Mouse (Mus musculus) C2C12 (cell line): ENCODE measurements at regions not wholly inside any gene's neighbourhood (a gene's known extent, or its start where the extent isn't known, plus 50 kb on each side); places are given as distances from the start of the nearest gene placed in this dataset.

Source experiments
- CEBPB ChIP-seq: IDR thresholded peaks from one replicate; pipeline ENCODE4 v1.6.1; 2011; ENCODE audit warnings: low read depth, mild to moderate bottlenecking, control low read depth, moderate library complexity
- CTCF ChIP-seq: IDR thresholded peaks from one replicate; pipeline ENCODE4 v1.5.1; 2011; ENCODE audit not compliant: control insufficient read depth, insufficient read depth, insufficient read length
- MAX ChIP-seq: IDR thresholded peaks from one replicate; pipeline ENCODE4 v1.6.1; 2011; ENCODE audit warnings: mild to moderate bottlenecking, control low read depth
- MYOD1 ChIP-seq: IDR thresholded peaks from one replicate; pipeline ENCODE4 v1.6.1; 2011; ENCODE audit warnings: low read depth; ENCODE audit not compliant: control insufficient read depth, insufficient read length
- MYOG ChIP-seq: IDR thresholded peaks from one replicate; pipeline ENCODE4 v1.6.1; 2011; ENCODE audit not compliant: control insufficient read depth, insufficient read length; ENCODE audit errors: extremely low read depth
- USF1 ChIP-seq: IDR thresholded peaks from one replicate; pipeline ENCODE4 v1.6.1; 2011; ENCODE audit warnings: low read depth, mild to moderate bottlenecking, control low read depth, moderate library complexity

DNA sequence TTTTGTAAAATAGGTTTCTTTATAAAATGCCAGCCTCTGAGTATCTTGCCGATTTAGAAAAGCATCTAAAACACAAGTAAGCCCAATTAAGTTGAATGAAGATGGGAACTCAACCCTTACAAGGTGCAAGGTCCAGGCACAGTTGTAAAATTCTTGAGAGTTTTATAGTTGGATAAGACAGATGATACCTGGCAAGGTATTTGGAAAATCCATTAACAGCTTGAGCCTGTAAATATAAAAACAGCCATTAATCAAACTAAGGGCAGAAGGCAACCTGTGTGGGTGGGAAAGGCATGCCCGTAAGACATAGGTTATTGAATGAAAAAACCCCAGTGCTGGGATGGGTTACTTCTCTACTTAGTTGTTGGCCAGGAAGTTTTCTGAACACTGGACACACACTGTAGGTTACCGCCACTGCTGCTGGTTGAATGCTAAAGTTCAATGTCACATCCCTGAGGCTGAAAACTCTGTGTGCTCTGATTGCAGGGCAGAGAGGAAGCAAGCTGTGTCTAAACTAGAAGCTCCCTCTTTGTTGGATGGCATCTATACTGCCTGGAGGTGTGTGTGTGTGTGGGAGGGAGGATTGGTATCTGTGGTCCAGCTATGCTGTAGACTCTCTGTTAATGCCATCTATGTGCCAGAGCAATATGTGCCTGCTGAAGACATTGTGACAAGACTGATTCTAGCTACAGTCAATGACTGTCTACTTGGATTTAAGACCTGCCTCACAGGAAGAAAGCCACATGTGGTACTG, 121.4 kb downstream of the Mbip start:
- no peak for TF ChIP-seq CTCF
- TF ChIP-seq MAX = no peak
- TF ChIP-seq MYOG = no peak
- no peak for TF ChIP-seq USF1
- no peak for TF ChIP-seq CEBPB
- no peak for TF ChIP-seq MYOD1
